Mouse (Mus musculus) hindbrain, embryonic 13.5 days (tissue): ENCODE measurements around the gene Krt83. TPM values are rescaled to one million over a fixed set of nuclear protein-coding genes. Genes with fewer than 3 reads are reported as not detected.

ENCODE experiments used
- polyA plus RNA-seq: library from polyadenylated mRNA; unstranded; fragments of >200 nt; fragmentation: Nextera tagmentation; extraction: Ambion mirVana; gene quantifications from 2 replicates; pipeline ENCODE4 v1.2.1, GENCODE M21; 2015

Gene Krt83
- polyA plus RNA-seq, 1 experiment from 2014 or later, result not detected

Other genes starting within 250 kb of the Krt83 start
- gene Nr4a1, start 237.2 kb downstream of the Krt83 start, polyA plus RNA-seq, result 4.9 and 5.0 TPM in 2 replicates
- 82.9 and 84.6 TPM in 2 replicates for gene Atg101, start 207.2 kb downstream of the Krt83 start, polyA plus RNA-seq
- 0.56 and 0.66 TPM in 2 replicates for gene 6030408B16Rik, start 198.3 kb downstream of the Krt83 start, polyA plus RNA-seq
- gene Krt80, start 121.3 kb downstream of the Krt83 start, polyA plus RNA-seq, result 0.09 and 0.10 TPM in 2 replicates
- 0.77 and 0.88 TPM in 2 replicates for gene Krt7, start 80.5 kb downstream of the Krt83 start, polyA plus RNA-seq
- 0.19 and 0.23 TPM in 2 replicates for gene Krt87, start 52.7 kb downstream of the Krt83 start, polyA plus RNA-seq
- gene Krt88, start 43.8 kb downstream of the Krt83 start, polyA plus RNA-seq, result not detected in 2 replicates
- not detected in 2 replicates for gene Krt81, start 27.8 kb downstream of the Krt83 start, polyA plus RNA-seq
- gene Krt86, start 18.0 kb downstream of the Krt83 start, polyA plus RNA-seq, result not detected in 2 replicates
- gene Gm49425, start 25.7 kb upstream of the Krt83 start, polyA plus RNA-seq, result not detected in 2 replicates
- gene Krt84, start 41.3 kb upstream of the Krt83 start, polyA plus RNA-seq, result 0.16 TPM in 1 of 2 replicates, not detected in the other
- not detected in 2 replicates for gene Krt82, start 59.2 kb upstream of the Krt83 start, polyA plus RNA-seq
- gene Krt90, start 71.4 kb upstream of the Krt83 start, polyA plus RNA-seq, result 0.08 TPM in 1 of 2 replicates, not detected in the other
- 0.05 and 0.13 TPM in 2 replicates for gene Krt75, start 82.4 kb upstream of the Krt83 start, polyA plus RNA-seq
- gene Gm5414, start 136.7 kb upstream of the Krt83 start, polyA plus RNA-seq, result not detected in 2 replicates
- not detected in 2 replicates for gene Gm5478, start 155.9 kb upstream of the Krt83 start, polyA plus RNA-seq
- gene Krt6b, start 188.8 kb upstream of the Krt83 start, polyA plus RNA-seq, result not detected in 2 replicates
- not detected in 2 replicates for gene Krt6a, start 202.8 kb upstream of the Krt83 start, polyA plus RNA-seq
- 0.12 and 0.38 TPM in 2 replicates for gene Krt5, start 221.4 kb upstream of the Krt83 start, polyA plus RNA-seq